Mouse (Mus musculus): ENCODE measurements at regions not wholly inside any gene's neighbourhood (a gene's known extent, or its start where the extent isn't known, plus 50 kb on each side); places are given as distances from the start of the nearest gene placed in this dataset.

- no peak for TF ChIP-seq CTCF (IDR thresholded peaks at IDR 0.05; ENCODE audit: control insufficient read depth, insufficient read depth, low read length)
- TF ChIP-seq POLR2A (IDR thresholded peaks at IDR 0.05; ENCODE audit: borderline replicate concordance, control insufficient read depth, low read depth, low read length): no peak
- H3K4me3 ChIP-seq (replicated peaks; ENCODE audit: control insufficient read depth, low read depth, low read length): no peak overlapping the region
- no peaks in the 10 kb centered on the region for H3K4me1 ChIP-seq (ENCODE audit: control insufficient read depth, insufficient read depth, low read length)
- WGBS: 79% methylated on average over 5 of the region's 5 CpGs
- no peak overlapping the region for H3K27ac ChIP-seq (ENCODE audit: control insufficient read depth, insufficient read depth, low read depth, low read length, poor library complexity)
Measured at GRCm38 (mm10) chr14:106219293-106219797, 113.3 kb downstream of the Trim52 start.

- no peak overlapping the region for H3K4me3 ChIP-seq (replicated peaks; ENCODE audit: control insufficient read depth, low read depth, low read length)
- TF ChIP-seq POLR2A (IDR thresholded peaks at IDR 0.05; ENCODE audit: borderline replicate concordance, control insufficient read depth, low read depth, low read length) (no peak), CTCF (IDR thresholded peaks at IDR 0.05; ENCODE audit: control insufficient read depth, insufficient read depth, low read length) (no peak)
- no peaks in the 10 kb centered on the region for H3K4me1 ChIP-seq (ENCODE audit: control insufficient read depth, insufficient read depth, low read length)
- no peak overlapping the region for H3K27ac ChIP-seq (ENCODE audit: control insufficient read depth, insufficient read depth, low read depth, low read length, poor library complexity)
- 52% methylated on average over 1 of the region's 1 CpGs for WGBS
Measured at GRCm38 (mm10) chr14:106225401-106225800, 119.4 kb downstream of the Trim52 start.

GRCm38 (mm10) chr14:106241721-106242405, 135.9 kb downstream of the Trim52 start:
- TF ChIP-seq POLR2A (IDR thresholded peaks at IDR 0.05; ENCODE audit: borderline replicate concordance, control insufficient read depth, low read depth, low read length) (no peak), CTCF (IDR thresholded peaks at IDR 0.05; ENCODE audit: control insufficient read depth, insufficient read depth, low read length) (no peak)
- Histone ChIP-seq H3K4me3 (replicated peaks; ENCODE audit: control insufficient read depth, low read depth, low read length) (no peak overlapping the region), H3K27ac (ENCODE audit: control insufficient read depth, insufficient read depth, low read depth, low read length, poor library complexity) (no peak overlapping the region), H3K4me1 (ENCODE audit: control insufficient read depth, insufficient read depth, low read length) (no peaks in the 10 kb centered on the region)
- 86% methylated on average over 5 of the region's 5 CpGs for WGBS

GRCm38 (mm10) chr14:106259396-106260108, 153.6 kb downstream of the Trim52 start:
- Histone ChIP-seq H3K4me3 (replicated peaks; ENCODE audit: control insufficient read depth, low read depth, low read length) (no peak overlapping the region), H3K27ac (ENCODE audit: control insufficient read depth, insufficient read depth, low read depth, low read length, poor library complexity) (no peak overlapping the region), H3K4me1 (ENCODE audit: control insufficient read depth, insufficient read depth, low read length) (no peaks in the 10 kb centered on the region)
- no peak for TF ChIP-seq POLR2A (IDR thresholded peaks at IDR 0.05; ENCODE audit: borderline replicate concordance, control insufficient read depth, low read depth, low read length)
- TF ChIP-seq CTCF (IDR thresholded peaks at IDR 0.05; ENCODE audit: control insufficient read depth, insufficient read depth, low read length): no peak
- 20% methylated on average over 4 of the region's 4 CpGs for WGBS

GRCm38 (mm10) chr14:106265290-106265689, 159.3 kb downstream of the Trim52 start:
- Histone ChIP-seq H3K27ac (ENCODE audit: control insufficient read depth, insufficient read depth, low read depth, low read length, poor library complexity) (no peak overlapping the region), H3K4me1 (ENCODE audit: control insufficient read depth, insufficient read depth, low read length) (no peaks in the 10 kb centered on the region), H3K4me3 (replicated peaks; ENCODE audit: control insufficient read depth, low read depth, low read length) (no peak overlapping the region)
- WGBS: 83% methylated on average over 3 of the region's 3 CpGs
- TF ChIP-seq CTCF (IDR thresholded peaks at IDR 0.05; ENCODE audit: control insufficient read depth, insufficient read depth, low read length) (no peak), POLR2A (IDR thresholded peaks at IDR 0.05; ENCODE audit: borderline replicate concordance, control insufficient read depth, low read depth, low read length) (no peak)

- no peak overlapping the region for H3K4me3 ChIP-seq (replicated peaks; ENCODE audit: control insufficient read depth, low read depth, low read length)
- H3K4me1 ChIP-seq (ENCODE audit: control insufficient read depth, insufficient read depth, low read length): no peaks in the 10 kb centered on the region
- TF ChIP-seq POLR2A (IDR thresholded peaks at IDR 0.05; ENCODE audit: borderline replicate concordance, control insufficient read depth, low read depth, low read length) (no peak), CTCF (IDR thresholded peaks at IDR 0.05; ENCODE audit: control insufficient read depth, insufficient read depth, low read length) (no peak)
- no peak overlapping the region for H3K27ac ChIP-seq (ENCODE audit: control insufficient read depth, insufficient read depth, low read depth, low read length, poor library complexity)
- 86% methylated on average over 12 of the region's 12 CpGs for WGBS
Measured at GRCm38 (mm10) chr14:106267679-106268561, 161.9 kb downstream of the Trim52 start.

DNA sequence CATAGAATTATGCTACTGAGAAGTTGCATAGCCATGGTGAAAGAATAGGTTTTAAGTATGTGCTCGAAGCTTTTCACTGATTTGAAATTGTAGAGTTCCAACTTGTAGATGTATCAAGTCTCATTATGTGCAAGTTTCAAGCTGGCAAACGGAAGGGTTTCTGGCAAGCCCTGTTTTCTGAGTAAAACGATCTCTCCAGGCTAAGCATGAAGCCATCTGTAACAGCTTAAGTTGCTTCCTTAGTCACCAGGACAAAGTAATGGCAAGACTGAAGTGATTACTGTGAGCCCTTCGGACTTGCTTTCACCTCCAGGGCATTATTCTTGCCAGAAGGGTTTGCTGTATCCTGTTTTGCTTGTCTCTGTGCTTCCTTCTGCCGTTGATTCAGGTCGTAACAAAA, 163.7 kb downstream of the Trim52 start:
- TF ChIP-seq CTCF (IDR thresholded peaks at IDR 0.05; ENCODE audit: control insufficient read depth, insufficient read depth, low read length) (no peak), POLR2A (IDR thresholded peaks at IDR 0.05; ENCODE audit: borderline replicate concordance, control insufficient read depth, low read depth, low read length) (no peak)
- WGBS: 49% methylated on average over 6 of the region's 6 CpGs
- Histone ChIP-seq H3K27ac (ENCODE audit: control insufficient read depth, insufficient read depth, low read depth, low read length, poor library complexity) (no peak overlapping the region), H3K4me3 (replicated peaks; ENCODE audit: control insufficient read depth, low read depth, low read length) (no peak overlapping the region), H3K4me1 (ENCODE audit: control insufficient read depth, insufficient read depth, low read length) (no peaks in the 10 kb centered on the region)

DNA sequence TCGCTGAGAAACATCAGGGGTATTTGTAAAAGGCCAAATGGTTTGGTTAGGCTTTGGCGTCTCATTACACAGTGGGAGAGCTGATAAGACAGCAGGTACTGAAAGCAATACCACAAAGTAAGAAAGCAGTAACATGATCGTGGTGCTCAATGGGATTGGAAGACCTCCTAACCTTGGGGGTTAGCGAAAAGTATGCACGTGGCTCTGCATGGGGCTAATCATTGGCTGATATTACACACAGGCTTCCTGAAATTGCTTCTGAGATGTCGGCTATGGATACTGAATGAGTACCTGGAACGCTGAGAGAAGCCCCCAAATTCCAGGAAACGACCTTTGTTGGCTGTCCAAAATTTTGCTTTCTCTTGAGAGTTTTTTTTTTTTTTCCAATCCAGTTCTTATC, 207.6 kb downstream of the Trim52 start:
- 77% methylated on average over 8 of the region's 8 CpGs for WGBS
- Histone ChIP-seq H3K27ac (ENCODE audit: control insufficient read depth, insufficient read depth, low read depth, low read length, poor library complexity) (no peak overlapping the region), H3K4me3 (replicated peaks; ENCODE audit: control insufficient read depth, low read depth, low read length) (no peak overlapping the region), H3K4me1 (ENCODE audit: control insufficient read depth, insufficient read depth, low read length) (no peaks in the 10 kb centered on the region)
- no peak for TF ChIP-seq CTCF (IDR thresholded peaks at IDR 0.05; ENCODE audit: control insufficient read depth, insufficient read depth, low read length)
- no peak for TF ChIP-seq POLR2A (IDR thresholded peaks at IDR 0.05; ENCODE audit: borderline replicate concordance, control insufficient read depth, low read depth, low read length)

Measured in bone marrow, adult 2 months (tissue).